Comparison of ENCODE assay signal across 17 mouse cellular contexts in genomic region chr6:55496201-55496600, GRCm38 (mm10).
"Had no signal": no experiment of that assay in that cellular context is flagged by ENCODE, and none has a peak within 500 bp of the region (broad histone marks: within the 10 kb centered on the region; RNA-seq: fewer than 3 reads in every experiment).

No protein-coding gene starts in this region.

- DNase-seq: gastrocnemius, adult 2 months; gastrocnemius, postnatal 10 days; gastrocnemius, postnatal 25 days; heart, adult 18-20 months; heart, postnatal 10 days; heart, postnatal 4 days; kidney, adult 18-20 months; kidney, adult 8-10 months; kidney, postnatal 10 days; kidney, postnatal 25 days; kidney, postnatal 4 days; liver; liver, embryonic 13.5 days had no signal

- ATAC-seq: hindbrain, embryonic 16.5 days; inflammation-experienced regulatory T-cells, adult 6 months; intestine, embryonic 15.5 days; intestine, postnatal 0 days had no signal
